Mouse (Mus musculus) 3134 (cell line): ENCODE measurements around the gene Prcd.
"Not testable (repeated sequence)": the region's sequence is repeated elsewhere in the genome, so short reads cannot be mapped to it uniquely, and the experiment has no call there.

Experiments used
- DNase-seq: peaks from one replicate; pipeline ENCODE4 v3.0.0-alpha.2; 2011; ENCODE audit warnings: low spot score; ENCODE audit not compliant: insufficient read length; ENCODE audit errors: extremely low read depth

The Prcd gene

DNA sequence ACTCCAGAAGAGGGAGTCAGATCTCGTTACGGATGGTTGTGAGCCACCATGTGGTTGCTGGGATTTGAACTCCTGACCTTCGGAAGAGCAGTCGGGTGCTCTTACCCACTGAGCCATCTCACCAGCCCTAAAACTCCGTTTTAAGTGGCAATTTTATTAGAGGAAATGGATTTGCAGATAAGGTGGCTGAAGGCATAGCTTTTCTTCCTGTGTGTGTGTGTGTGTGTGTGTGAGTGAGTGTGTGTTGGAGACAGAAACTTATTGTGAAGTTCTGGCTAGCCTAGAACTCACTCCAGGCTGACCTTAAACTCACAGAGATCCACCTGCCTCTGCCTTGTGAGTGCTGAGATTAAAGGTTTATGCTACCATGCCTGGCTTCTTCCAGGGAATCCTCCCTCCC lies 13.7 kb downstream of the Prcd start:
- DNase-seq = not testable (repeated sequence)

DNA sequence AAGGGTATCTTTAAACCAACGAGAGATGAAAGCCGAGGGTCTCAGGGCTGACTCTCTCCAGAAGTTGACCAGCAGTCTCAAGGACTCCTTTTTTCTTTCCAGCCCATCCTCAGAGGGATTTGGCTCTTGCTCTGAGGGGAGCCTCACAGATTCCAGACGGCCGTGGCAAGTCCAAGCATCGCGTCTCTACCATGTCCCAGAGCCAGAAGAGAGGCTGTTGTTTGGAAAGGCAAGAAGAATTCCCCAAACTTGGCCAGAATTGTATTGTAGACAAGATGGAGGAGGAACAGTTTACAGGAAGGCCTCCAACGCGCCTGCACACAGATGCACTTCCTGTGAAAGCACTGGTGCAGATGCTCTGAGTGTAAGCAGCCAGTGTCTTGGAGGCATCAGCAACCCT lies 14.6 kb downstream of the Prcd start:
- DNase-seq = no peak

DNA sequence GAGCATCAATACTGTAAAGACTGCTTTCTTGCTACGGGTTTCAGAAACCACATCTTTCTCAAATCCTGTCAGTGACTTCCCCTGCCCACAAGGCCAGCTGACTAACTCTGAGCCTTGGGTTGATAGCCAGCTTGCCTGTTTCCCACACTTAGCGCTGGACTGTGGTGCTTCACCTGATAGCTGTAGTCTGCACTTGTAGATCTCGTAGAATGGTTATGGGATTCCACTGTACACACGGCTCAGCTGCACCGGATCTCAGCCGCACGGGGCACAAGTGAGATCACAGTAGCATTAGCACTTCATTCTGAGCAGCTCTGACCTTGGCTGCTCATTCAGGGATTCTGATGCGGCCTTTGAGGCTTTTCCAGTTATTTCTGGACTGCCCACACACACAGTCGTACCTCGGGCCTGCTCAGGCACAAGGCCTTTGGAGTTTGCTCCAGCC lies 15.1 kb downstream of the Prcd start:
- DNase-seq = no peak

DNA sequence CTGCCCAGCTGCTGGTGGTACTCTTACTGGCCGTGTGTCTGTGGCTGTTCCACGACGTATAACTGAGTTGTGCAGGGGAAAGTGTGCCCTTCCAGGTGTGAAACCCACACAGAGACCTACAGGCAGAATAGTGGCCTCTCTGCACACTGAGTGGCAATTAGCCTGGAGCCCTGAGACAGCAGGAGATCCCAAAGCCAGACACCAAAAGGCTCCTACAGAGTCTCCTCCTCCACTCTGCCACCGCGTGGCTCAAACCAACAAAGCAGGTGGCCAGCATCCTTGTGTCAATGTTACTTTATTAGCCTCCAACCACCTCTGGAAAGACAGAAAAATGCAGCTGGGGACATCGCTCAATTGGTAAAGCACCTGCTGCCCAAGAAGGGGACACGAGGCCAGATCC lies 15.5 kb downstream of the Prcd start:
- no peak for DNase-seq

DNA sequence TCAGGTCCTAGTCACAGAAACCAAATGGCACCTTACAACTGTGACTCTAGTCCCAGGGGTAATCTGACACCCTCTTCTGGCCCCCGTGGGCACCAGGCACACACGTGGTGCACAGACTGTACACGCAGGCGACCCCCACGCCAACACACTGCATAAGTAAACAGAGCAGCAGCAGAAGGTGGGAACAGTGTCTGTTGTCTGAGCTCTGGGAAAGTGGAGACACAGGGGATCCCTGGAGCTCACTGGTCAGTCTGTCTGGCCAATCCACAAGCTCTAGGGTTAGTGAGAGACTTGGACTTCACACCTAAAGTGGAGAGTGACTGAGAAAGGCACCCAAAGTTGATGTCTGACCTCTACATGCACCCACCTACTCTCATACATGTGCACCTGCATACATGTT lies 16.0 kb downstream of the Prcd start:
- DNase-seq = no peak

DNA sequence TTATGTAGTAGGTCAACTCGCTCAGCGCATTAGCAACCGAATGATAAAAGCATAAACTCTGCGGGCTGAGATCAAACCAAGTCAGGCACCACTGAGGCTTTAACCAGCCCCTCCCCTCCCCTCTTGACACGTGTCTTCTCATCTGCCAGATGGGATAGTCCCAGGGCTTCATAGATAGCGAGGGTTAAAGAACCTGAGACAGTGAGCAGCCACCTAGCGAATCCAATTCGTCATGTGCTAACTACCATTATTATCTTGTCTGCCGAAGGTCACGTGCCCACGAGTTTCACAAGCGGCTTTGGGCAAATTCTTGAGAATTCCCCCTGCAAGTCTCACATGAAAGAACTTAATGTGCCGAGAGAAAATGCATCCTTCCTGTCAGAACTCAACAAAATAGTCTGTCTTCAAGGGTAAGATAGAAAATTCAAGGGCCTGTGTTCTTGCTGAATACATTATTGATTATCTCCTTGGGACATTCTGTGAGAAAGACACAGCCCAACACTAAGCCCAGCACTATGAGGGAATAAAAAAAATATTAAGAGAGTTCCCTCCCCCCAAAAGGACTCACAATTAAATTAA lies 16.5 kb downstream of the Prcd start:
- no peak for DNase-seq

DNA sequence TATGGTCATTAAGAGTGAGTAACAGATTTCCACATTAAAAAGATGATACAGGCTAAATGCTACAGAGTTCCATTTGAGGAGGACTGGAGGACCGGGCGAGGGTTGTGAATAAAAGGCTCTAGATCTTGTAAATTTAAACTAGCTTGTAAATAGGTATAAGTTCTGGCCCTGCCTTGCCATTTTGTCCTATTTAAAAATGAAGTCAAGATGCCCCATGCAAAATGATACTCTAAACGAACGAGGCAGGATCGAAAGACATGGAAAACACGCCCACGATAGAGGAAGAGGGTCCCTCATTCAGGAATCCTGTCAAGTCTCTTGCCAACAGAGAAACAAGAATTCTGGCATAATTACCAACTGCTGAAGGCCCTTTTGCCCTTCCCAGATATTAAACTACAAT lies 17.1 kb downstream of the Prcd start:
- DNase-seq = no peak

DNA sequence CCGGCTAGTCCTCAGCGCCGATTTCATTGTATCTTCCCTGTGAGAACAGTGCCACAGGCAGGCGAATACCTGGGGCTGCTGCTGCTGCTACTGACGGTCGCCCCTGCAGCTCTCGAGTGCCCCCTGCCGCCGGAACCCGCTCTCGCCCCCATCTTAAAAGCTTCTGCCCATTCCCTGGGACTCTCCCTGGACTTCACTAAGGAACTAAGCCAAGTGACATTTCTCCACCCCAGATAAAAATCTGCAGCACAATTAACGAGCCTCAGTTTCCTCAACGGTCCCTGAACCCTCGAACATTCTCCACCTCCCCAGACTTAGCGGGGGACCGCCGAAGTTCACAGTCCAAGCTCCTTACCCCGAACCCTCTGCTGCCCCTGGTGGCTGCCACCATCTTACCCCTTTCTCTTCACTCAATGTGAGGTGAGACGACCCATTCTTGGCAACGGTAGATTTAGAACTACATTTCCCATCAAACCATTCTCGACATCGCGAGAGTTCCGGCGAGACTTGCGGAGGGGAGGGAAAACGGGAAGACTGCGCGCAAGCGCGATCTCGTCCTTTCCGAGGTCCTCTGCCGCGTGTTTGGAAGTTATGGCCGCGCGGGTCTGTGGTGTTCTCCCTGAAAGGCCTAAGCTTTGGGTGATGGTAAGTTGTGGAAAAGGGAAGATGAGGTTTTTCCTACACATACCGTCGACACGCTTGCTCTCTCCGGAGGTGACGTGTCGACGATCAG lies 17.9 kb downstream of the Prcd start:
- peak; percentile 93 for DNase-seq

DNA sequence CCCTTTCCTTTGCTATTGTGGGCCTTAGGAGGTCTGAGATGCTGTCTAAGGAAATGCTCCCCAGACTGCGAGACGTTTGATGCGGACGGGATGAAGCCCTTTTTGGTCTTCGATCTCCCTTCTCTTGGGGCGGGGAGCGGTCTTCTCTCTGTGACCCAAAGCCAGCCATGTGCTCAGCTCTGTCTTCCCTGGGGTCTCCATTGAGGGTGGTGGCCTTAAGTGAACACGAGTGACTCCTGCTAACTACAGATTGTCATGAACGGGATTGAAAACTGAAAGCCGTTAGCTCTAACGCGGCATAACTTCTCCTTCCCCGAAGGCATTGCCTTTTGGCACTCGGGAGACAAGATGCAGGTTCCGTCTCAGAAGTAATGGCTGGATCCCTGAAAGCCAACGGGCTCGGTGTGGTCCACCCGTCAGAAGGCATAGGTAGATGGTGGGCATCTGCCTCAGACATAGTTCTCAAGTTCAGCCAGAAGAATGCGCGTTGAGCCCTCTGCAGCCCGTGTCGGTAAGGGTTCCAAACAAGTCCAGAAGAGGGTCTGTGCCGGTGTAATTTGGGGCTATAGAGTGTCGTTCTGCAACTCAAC lies 18.6 kb downstream of the Prcd start:
- no peak for DNase-seq

DNA sequence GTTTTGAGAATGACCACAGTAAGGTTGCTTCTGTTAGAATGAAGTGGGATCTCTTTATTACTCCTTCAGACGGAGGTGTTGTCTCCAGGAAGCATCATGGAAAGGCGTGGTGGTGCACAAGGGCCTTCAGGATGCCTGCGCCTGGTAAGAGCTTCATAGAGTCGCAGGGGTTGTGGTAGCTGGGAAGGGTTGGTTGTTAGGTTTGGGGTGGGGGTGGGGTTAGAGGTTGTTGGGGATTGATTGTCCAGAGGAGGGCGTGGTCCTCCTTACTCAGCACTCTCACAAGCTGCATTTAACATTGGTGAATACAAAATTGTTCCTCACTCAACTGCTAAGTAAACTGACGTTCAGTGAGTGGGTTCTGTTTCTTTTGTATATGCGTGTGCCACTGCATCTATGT lies 19.3 kb downstream of the Prcd start:
- DNase-seq = no peak

DNA sequence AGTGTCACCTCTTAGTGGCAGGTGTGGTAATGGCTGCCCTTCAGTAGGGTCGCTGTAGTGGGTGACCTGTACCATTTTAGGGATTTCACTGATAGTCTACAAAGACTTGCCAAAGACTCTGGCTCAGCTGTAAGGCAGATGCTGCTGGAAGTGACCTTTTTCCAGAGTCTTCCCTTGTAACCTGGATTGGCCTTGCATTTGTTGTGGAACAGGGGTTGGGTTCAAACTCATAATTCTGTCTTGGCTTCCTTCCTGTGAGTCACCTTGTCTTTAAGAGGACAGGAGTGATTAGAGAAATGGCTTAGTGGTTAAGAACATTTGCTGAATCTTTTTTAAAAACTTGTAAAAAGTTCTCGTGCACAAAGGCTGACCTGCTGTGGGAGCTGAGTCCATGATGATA lies 20.1 kb downstream of the Prcd start:
- DNase-seq = no peak

DNA sequence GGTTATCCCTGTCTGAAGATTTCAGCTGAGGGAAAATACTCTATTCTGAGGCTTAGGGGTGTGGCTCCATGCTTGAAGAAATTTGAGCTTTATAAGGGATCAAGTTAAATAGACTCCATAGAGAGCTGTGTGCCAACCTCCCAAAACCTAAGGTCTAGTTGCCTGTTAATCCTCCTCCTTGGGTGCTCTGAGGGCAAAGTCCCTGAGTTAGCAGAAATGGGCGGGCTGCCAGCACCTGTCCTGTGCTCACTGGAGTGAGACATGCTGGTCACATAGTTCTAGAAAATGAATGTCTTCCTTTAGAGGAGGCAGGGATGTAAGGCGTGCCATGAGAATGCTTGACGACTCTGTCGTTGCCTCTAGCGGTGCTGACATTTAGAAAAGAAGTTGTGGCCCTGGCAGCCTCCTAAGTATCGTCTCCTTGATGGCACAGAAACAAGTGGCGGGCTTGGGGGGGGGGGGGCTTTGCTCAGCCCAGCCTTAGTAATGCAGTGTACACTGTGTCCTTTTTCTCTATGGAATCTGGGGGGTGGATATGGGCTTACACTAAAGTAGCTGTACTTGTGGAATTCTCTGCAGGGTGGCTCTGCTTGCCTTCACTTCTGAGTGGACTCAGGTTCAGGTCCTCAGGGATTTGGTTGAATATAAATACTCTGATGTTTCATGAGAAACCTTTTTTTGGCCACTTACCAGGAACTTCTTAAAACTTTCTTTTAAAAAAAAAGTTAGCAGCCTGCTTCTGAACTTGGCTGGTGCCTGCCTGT lies 21.5 kb downstream of the Prcd start:
- DNase-seq = no peak

DNA sequence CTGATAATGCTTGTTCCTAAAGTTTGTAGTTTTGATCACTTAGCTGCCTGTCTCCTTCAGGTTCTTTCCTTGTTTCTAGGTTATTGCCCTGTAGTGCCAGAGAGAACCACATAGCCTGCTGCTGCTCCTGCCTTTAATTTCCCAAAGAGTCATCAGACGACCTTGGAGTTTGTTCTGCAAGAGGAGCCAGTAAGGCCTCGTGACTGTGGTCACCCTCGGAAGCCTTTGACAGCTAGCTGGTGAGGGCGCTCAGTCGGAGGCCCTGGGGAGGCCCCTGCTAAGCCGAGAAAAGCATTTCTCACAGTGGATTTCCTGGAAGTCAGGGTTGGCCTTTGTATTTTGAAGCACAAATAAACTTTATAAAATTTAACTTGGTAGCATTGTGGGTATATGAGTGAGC lies 22.1 kb downstream of the Prcd start:
- DNase-seq = not testable (repeated sequence)

DNA sequence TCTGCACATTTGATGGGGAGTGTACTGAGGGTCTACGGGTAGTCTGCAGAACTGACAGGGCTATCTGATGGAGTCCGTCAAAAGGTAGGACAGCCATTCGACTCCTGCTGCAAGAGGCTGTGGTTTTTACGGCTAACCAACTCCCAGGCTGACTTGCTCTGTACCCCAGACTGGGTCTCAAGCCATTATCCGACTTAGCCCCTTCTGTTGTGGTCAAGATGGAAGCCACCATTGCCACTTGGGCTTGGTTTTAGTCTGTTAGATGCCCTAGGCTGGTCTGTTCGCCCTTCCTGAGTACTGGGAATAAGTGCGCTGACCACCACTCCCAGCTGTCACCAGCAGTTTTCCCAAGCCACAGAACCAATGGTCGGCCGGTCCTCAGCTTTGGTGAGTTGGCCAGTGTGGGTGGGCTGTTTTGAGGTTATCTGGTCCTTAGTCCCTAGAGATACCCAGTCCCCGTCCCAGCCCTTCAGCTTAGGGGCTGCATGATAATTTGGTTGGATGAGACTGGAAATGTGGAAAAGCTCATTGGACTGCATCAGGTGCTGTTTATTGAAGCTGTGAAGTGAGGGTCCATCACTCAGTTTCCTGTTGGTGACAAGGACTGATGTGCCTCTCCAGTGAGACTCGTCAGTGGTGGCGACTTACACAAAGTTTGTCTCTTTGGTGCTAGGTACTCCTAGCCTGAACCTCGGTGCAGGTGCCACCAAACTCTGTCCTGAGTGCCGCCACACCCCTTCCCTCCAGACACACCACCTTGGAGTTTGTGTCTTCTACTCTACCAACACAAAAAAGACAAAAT lies 23.0 kb downstream of the Prcd start:
- DNase-seq = no peak

DNA sequence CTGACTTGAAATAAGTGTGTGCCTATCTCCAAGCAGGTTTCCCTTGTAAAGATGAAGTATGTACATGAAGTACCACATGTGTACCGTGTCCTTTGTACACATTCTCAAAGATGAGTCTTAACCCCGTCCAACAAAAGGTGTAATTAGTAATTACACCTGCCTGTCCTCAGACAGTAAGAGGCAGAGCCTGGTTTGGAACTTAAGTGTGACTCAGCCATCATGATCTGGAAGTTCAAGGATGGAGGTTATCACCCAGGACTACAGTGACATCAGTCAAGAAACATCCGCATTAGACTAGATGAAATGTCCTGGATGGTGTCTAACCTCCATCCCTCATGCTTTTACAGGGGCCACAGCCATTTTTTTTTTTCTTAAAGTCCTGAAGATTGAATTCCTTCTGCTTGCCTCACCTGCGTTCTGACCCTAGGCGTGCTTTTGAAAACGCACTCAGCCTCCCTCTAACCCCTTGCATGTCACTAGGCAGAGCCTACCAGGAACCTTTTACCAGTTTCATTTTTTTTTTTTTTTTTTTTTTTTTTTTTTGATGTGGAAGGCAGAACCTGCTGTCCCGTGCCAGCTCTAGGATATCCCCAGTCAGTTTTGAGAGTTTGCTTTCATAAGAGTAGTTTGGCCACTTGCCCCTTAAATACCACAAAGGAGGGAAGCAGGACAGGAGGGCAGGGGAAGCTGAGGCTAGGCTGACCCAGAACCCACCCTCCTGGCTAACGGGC lies 24.5 kb downstream of the Prcd start:
- no peak for DNase-seq

DNA sequence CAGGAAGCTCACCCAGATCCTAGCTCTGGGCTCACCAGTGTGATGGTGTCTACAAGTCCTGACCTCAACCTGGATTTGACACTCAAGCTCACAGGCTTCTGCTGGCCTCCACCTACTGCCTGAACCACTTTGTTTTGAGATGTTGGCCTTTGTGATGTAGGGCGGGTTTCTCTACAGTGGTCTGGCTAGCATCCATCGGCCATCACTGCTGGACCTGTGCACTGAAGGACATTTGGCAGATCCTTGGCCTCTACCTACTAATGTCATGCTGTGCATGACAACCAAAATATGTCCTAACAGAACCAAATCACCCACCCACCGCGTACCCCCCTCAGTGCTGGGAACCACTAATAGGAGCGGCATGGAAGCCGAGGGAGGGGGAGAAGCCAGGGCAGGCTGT lies 25.8 kb downstream of the Prcd start:
- DNase-seq = no peak

DNA sequence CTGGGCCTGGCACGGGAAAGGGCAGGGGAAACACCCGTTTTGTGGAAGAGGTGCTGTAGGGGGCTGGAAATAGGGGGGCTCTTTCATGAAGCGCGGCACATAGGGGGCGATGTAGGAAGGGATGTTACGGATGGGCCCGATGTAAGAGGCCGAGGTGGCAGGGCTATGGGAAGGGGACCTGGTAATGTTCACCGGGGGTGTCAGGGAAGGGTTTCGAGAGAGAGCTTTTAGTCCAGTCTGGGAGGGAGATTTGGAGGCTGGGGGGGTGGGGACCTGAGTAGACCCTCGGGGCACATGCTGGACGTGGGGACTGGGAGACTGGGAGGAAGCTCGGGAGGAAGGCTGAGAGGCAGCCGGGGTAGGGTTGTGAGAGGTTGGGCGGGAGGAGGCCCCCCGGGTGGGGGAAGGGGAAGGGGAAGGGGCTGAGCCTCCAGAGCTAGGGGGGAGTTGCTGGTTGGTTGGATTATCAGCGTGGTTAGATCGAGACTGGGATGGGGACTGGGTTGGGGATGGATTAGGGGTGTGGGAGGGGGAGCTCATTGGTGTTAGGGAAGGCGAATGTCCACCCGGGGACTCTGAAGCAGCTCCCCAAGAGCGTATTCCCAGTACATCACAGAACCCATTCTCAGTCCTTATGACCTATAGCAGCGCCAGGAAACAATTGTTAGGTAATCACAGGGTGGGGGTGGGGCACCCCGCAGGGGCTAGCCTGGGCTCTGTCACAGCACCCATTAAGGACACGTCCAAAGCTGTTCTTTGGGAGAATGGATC lies 27.2 kb downstream of the Prcd start:
- no peak for DNase-seq

DNA sequence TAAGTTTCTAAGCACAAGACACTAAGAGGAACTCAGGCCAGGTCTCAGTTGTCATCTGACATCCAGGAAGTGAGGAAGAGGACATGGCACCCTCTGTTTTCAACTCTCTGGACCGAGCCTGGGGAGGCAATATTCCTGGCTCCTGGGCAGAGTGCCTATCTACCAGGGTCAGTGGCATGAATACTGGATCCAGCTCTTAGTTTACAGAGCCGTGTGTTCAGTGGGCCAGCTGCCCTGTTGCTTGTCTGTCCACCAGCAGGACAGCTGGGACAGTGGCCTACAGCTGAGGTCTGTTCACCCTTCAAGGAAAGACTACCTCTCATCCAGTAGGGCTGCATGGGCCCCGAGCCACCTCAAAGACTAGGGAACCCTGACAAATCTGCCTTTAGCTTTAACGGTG lies 27.8 kb downstream of the Prcd start:
- DNase-seq = no peak

DNA sequence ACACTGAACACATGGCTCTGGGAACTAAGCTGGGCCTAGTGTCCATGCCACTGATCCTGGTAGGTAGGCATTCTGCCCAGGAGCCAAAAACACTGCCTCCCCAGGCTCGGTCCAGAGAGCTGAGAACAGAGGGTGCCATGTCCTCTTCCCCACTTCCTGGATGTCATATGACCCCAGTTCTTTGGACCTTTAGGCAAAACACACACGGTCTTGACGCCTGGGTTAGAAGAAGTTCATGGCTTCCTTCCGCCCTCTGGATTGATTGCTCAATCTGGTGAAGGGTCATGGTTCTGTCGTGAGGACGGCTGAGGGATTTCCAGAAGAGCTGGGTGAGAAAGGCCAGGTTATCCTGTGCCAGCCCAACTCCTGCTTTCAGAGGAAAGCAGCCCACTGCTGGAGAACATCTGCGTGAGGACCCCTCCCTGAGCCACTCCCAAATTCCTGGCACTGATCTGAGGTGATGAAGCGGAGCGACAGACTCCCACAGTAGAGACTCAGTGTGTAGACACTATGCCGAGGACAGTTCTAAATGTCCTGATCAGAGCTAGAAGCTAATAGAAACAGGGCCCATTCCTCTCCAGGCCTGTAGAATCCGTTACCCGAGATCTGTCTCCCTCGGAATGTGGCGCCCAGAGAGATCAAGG lies 29.3 kb downstream of the Prcd start:
- DNase-seq = no peak
